Mouse (Mus musculus) T-cell, adult 66 days (primary cell): ENCODE measurements around the gene Nav1. TPM values are rescaled to one million over a fixed set of nuclear protein-coding genes. Genes with fewer than 3 reads are reported as not detected.

Experiments
- total RNA-seq, 2 experiments: library from RNA; stranded (reverse); gene quantifications; 3 replicates in 1 of 2; 4 replicates in 1 of 2; pipeline ENCODE4 v1.2.4; 2023

The Nav1 gene
- total RNA-seq: 1 to 10 TPM; 1.8 to 2.1 TPM

DNA sequence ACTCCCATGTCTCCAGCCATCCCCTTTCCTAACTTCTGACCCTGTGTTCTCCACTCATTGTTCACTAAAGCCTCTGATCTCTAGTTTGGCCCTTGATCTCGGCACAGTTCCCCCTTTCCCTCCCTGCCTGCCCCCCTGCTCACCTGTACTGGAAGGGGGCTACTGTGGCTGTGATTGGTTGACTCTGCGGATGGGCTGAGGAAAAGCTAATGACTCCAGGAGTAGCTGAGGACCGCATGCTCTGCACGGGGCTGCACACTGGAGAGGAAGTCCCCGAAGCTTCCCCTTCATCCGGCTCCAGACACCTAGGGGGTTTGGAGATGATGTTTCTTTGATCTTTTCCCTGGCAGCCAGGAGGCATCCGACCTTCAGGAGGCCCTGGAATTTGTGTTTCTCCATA lies at the start of gene Nav1:
Gene Nav1 (minus strand): TSS at position 277 of the 400 bp plus-strand sequence.

DNA sequence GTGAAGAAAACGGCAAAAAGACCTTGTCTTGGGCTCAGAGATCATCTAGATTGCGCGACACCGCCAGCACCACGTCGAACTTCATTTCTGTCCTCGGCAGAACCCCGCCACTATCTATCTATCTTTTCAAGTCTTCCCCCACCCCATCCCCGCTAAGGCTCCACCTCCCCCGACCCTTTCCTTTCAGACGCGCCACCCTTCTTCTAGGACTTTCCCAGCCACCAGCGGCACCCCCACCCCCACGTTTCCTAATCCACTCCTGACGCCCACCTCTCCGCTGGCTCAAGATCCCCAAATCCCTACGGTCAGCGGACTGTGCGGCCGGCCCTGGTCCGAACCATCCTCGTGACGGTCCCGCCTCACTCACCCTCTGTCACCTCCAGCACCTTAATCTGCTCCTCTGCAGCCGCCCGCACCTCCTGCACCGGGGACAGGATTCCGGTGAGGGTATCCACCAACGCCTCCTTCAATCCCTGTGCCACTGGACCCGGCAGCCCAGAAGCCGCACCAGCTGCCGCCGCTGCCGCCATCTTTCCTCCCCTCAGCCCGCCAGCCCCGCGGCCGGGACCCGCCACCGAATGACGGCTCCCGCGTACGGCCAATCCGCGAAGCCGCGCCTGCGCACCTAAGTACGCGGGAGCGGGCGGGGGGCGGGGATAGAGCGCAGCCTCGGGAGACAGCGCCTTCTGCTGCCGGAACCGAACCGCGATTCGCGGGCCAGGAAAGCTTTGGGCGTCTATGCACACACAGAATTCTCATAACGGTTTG lies 177.0 kb downstream of the Nav1 start, which contains the start of gene Ipo9:
Gene Ipo9 (minus strand): TSS at position 599 of the 768 bp plus-strand sequence.

Other genes starting within 250 kb of the Nav1 start
- gene Shisa4, start 232.1 kb downstream of the Nav1 start, total RNA-seq: 1 to 10 TPM; 3.1 to 5.6 TPM
- gene Ipo9, start 176.8 kb downstream of the Nav1 start, total RNA-seq: 100 to 1,000 TPM in 1 of 2 experiments, 10 to 100 TPM in 1; 93.7 to 102 TPM
- 10 to 100 TPM; 44.9 to 45.0 TPM for gene Csrp1, start 112.8 kb upstream of the Nav1 start, total RNA-seq
- gene Phlda3, start 158.8 kb upstream of the Nav1 start, total RNA-seq: under 1 TPM in 1 of 2 experiments, not detected in 1; 0.64 TPM
- not detected for gene Tnni1, start 172.1 kb upstream of the Nav1 start, total RNA-seq
- gene Lad1, start 211.3 kb upstream of the Nav1 start, total RNA-seq: 1 to 10 TPM in 1 of 2 experiments, under 1 TPM in 1; 0.67 to 1.5 TPM
- under 1 TPM; 0.36 to 0.67 TPM for gene Tnnt2, start 229.1 kb upstream of the Nav1 start, total RNA-seq